Mouse (Mus musculus): ENCODE results near the gene Dnajc14. TPM values are rescaled to one million over a fixed set of nuclear protein-coding genes. Genes with fewer than 3 reads are reported as not detected.

Gene Dnajc14
- polyA plus RNA-seq, 1 experiment from 2014 or later = 40.6 TPM

DNA sequence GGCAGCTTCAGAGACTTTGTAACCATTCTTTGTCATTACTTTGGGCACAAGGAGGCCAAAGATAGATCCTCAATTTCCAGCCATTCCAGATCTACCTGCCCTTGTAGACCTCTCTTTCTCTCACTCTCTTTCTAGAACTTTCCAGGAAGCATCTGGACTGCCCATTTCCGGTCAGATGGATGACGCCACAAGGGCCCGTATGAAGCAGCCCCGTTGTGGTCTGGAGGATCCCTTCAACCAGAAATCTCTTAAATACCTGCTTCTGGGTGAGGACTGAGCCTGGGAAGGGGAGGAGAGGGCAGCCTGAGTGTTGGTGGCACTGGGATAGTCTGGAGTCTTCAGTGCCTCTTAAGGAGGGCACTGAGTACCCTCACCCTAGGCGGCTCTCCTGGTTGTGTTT, 9.5 kb upstream of the Dnajc14 start:
- H3K9me3 ChIP-seq (replicated peaks; ENCODE audit: control insufficient read depth, low read length) = no peaks in the 10 kb centered on the region
- 95% methylated on average over 5 of the region's 5 CpGs for WGBS
- no peaks in the 10 kb centered on the region for H3K27me3 ChIP-seq (replicated peaks; ENCODE audit: control insufficient read depth, insufficient read depth, low read length)
- no peaks in the 10 kb centered on the region for H3K36me3 ChIP-seq (ENCODE audit: control insufficient read depth, insufficient read depth, low read length)
- no peaks in the 10 kb centered on the region for H3K4me1 ChIP-seq (ENCODE audit: control insufficient read depth, insufficient read depth, low read length)
- no peak overlapping the region for H3K4me2 ChIP-seq (ENCODE audit: low read length)
- DNase-seq (ENCODE audit: low spot score) (no peak), ATAC-seq (no peak)
- no peak overlapping the region for H3K27ac ChIP-seq (ENCODE audit: low read depth, low read length)
- no peak overlapping the region for H3K4me3 ChIP-seq (ENCODE audit: low read depth, low read length)
- H3K9ac ChIP-seq (ENCODE audit: low read length) = no peak overlapping the region

DNA sequence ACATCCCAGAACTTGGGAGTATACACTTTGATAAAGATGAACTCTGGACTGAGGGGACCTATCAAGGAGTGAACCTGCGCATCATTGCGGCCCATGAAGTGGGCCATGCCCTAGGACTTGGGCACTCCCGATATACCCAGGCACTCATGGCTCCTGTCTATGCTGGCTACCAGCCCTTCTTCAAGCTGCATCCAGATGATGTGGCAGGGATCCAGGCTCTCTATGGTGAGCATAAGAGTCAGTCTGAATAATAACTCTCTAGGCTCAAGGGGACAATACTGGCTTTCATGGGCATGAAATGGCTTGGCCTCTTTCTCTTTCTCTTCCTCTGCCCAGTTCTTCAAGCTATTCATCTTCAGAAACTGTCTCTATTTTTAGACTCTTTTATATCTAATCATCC, 8.3 kb upstream of the Dnajc14 start:
- no peak for ATAC-seq
- Histone ChIP-seq H3K9ac (ENCODE audit: low read length) (no peak overlapping the region), H3K27me3 (replicated peaks; ENCODE audit: control insufficient read depth, insufficient read depth, low read length) (no peaks in the 10 kb centered on the region), H3K9me3 (replicated peaks; ENCODE audit: control insufficient read depth, low read length) (no peaks in the 10 kb centered on the region), H3K4me3 (ENCODE audit: low read depth, low read length) (no peak overlapping the region), H3K4me1 (ENCODE audit: control insufficient read depth, insufficient read depth, low read length) (no peaks in the 10 kb centered on the region), H3K27ac (ENCODE audit: low read depth, low read length) (no peak overlapping the region), H3K4me2 (ENCODE audit: low read length) (no peak overlapping the region), H3K36me3 (ENCODE audit: control insufficient read depth, insufficient read depth, low read length) (peaks cover 7% of the 10 kb centered on the region; the same call in 1 of the 2 replicates)
- WGBS = 91% methylated on average over 3 of the region's 3 CpGs
- no peak for DNase-seq (ENCODE audit: low spot score)

DNA sequence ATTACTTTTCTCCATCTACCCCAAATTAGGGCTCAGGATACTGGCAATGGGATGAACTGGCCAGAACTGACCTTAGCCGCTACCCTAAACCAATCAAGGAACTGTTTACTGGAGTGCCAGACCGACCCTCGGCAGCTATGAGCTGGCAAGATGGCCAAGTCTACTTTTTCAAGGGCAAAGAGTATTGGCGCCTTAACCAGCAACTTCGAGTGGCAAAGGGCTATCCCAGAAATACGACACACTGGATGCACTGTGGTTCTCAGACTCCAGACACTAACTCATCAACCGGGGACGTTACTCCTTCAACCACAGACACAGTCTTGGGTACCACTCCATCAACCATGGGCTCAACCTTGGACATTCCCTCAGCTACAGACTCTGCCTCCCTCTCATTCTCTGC, 5.2 kb upstream of the Dnajc14 start:
- Histone ChIP-seq H3K27me3 (replicated peaks; ENCODE audit: control insufficient read depth, insufficient read depth, low read length) (no peaks in the 10 kb centered on the region), H3K27ac (ENCODE audit: low read depth, low read length) (no peak overlapping the region), H3K4me3 (ENCODE audit: low read depth, low read length) (no peak overlapping the region), H3K4me2 (ENCODE audit: low read length) (no peak overlapping the region), H3K9me3 (replicated peaks; ENCODE audit: control insufficient read depth, low read length) (no peaks in the 10 kb centered on the region), H3K4me1 (ENCODE audit: control insufficient read depth, insufficient read depth, low read length) (peaks cover 8% of the 10 kb centered on the region; the same call in 1 of the 2 replicates), H3K9ac (ENCODE audit: low read length) (no peak overlapping the region), H3K36me3 (ENCODE audit: control insufficient read depth, insufficient read depth, low read length) (peaks cover 7% of the 10 kb centered on the region; the same call in 1 of the 2 replicates)
- WGBS = 98% methylated on average over 8 of the region's 8 CpGs
- no peak for ATAC-seq
- DNase-seq (ENCODE audit: low spot score) = no peak

DNA sequence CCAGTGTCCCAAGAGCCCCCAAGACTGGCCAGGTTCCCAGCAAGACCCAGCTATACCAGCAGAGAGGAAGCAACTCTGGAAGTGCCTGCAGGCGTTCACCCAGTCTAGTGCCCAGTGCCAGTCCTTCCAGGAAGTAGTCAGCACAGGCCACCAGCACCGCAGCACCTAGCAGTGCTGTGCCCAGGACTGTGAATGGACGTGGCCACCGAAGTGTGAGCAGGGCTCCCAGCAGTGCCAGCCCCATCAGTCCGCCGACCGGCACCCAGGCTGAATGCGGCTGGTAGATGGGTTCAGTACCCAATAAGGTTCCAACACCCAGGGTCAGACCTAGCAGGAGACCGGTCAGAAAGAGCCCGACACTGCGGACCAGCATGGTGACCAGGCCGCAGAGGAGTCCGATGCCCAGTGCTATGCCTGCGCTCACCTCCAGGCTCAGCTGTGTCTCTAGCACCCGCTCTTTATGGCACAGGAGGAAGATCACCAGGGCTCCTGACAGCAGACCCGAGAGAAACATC, 1.8 kb upstream of the Dnajc14 start:
- Histone ChIP-seq H3K9ac (ENCODE audit: low read length) (no peak overlapping the region), H3K4me2 (ENCODE audit: low read length) (no peak overlapping the region), H3K4me3 (ENCODE audit: low read depth, low read length) (no peak overlapping the region), H3K27me3 (replicated peaks; ENCODE audit: control insufficient read depth, insufficient read depth, low read length) (no peaks in the 10 kb centered on the region), H3K27ac (ENCODE audit: low read depth, low read length) (no peak overlapping the region), H3K9me3 (replicated peaks; ENCODE audit: control insufficient read depth, low read length) (no peaks in the 10 kb centered on the region), H3K36me3 (ENCODE audit: control insufficient read depth, insufficient read depth, low read length) (peaks cover 10% of the 10 kb centered on the region; the same call in 1 of the 2 replicates), H3K4me1 (ENCODE audit: control insufficient read depth, insufficient read depth, low read length) (peaks cover 20% of the 10 kb centered on the region)
- WGBS = 90% methylated on average over 16 of the region's 16 CpGs
- ATAC-seq = no peak
- no peak for DNase-seq (ENCODE audit: low spot score)

- no peak overlapping the region for H3K27ac ChIP-seq (ENCODE audit: low read depth, low read length)
- H3K36me3 ChIP-seq (ENCODE audit: control insufficient read depth, insufficient read depth, low read length) = peaks cover 16% of the 10 kb centered on the region
- ATAC-seq = no peak
- H3K4me3 ChIP-seq (ENCODE audit: low read depth, low read length) = no peak overlapping the region
- H3K9ac ChIP-seq (ENCODE audit: low read length) = peak overlapping the region; percentile 80; the same call in 1 of the 2 replicates
- H3K4me1 ChIP-seq (ENCODE audit: control insufficient read depth, insufficient read depth, low read length) = peaks cover 30% of the 10 kb centered on the region
- H3K27me3 ChIP-seq (replicated peaks; ENCODE audit: control insufficient read depth, insufficient read depth, low read length) = no peaks in the 10 kb centered on the region
- DNase-seq (ENCODE audit: low spot score) = no peak
- peak overlapping the region; percentile 82 for H3K4me2 ChIP-seq (ENCODE audit: low read length)
- WGBS = 75% methylated on average over 4 of the region's 4 CpGs
- H3K9me3 ChIP-seq (replicated peaks; ENCODE audit: control insufficient read depth, low read length) = no peaks in the 10 kb centered on the region
Observed at GRCm38 (mm10) chr10:128802956-128803355, 906 bp upstream of the Dnajc14 start.

DNA sequence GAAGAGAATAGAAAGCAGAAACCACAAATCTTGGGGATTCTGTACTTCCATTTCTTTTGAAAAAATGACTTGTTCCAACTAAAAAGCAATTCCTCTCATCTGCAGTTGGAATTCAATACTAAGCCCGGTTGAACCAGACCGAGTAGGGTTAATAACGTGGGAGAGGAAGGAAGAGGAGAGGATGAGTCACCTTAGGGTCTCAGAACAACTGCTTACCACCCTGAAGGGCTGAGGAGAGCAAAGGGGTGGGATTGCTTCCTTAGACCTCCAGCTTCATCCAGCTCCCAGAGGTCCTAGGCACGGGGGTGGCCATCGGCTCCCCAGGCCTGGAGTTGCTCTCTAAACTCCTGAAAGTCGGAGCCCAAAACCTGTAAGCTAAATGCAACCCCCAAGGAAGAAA, 501 bp upstream of the Dnajc14 start:
- Histone ChIP-seq H3K27me3 (replicated peaks; ENCODE audit: control insufficient read depth, insufficient read depth, low read length) (no peaks in the 10 kb centered on the region), H3K36me3 (ENCODE audit: control insufficient read depth, insufficient read depth, low read length) (peaks cover 19% of the 10 kb centered on the region), H3K9ac (ENCODE audit: low read length) (peak overlapping the region; percentile 80), H3K4me3 (ENCODE audit: low read depth, low read length) (peak overlapping the region; percentile 81), H3K9me3 (replicated peaks; ENCODE audit: control insufficient read depth, low read length) (no peaks in the 10 kb centered on the region), H3K4me1 (ENCODE audit: control insufficient read depth, insufficient read depth, low read length) (peaks cover 33% of the 10 kb centered on the region), H3K27ac (ENCODE audit: low read depth, low read length) (0 out of 2 replicates have a peak overlapping the region, but pooled peaks have one; percentile 97), H3K4me2 (ENCODE audit: low read length) (peak overlapping the region; percentile 82)
- DNase-seq (ENCODE audit: low spot score) = no peak
- ATAC-seq = no peak
- WGBS = 11% methylated on average over 6 of the region's 6 CpGs

GRCm38 (mm10) chr10:128804271-128805091, 619 bp downstream of the Dnajc14 start, which contains the start of gene Tmem198b:
Gene Tmem198b, minus strand, starts transcription at chr10:128804370.
- DNase-seq (ENCODE audit: low spot score) (peak; percentile 91), ATAC-seq (peak; percentile 69)
- no peaks in the 10 kb centered on the region for H3K9me3 ChIP-seq (replicated peaks; ENCODE audit: control insufficient read depth, low read length)
- peak within 1 kb of the TSS; percentile 81 for H3K4me3 ChIP-seq (ENCODE audit: low read depth, low read length)
- H3K4me1 ChIP-seq (ENCODE audit: control insufficient read depth, insufficient read depth, low read length) = peaks cover 43% of the 10 kb centered on the region
- no peaks in the 10 kb centered on the region for H3K27me3 ChIP-seq (replicated peaks; ENCODE audit: control insufficient read depth, insufficient read depth, low read length)
- peaks cover 25% of the 10 kb centered on the region for H3K36me3 ChIP-seq (ENCODE audit: control insufficient read depth, insufficient read depth, low read length)
- WGBS = under 1% methylated on average over 28 of the region's 28 CpGs
- peak within 1 kb of the TSS; percentile 80 for H3K9ac ChIP-seq (ENCODE audit: low read length)
- peak within 1 kb of the TSS; percentile 97 for H3K27ac ChIP-seq (ENCODE audit: low read depth, low read length)
- peak within 1 kb of the TSS; percentile 82 for H3K4me2 ChIP-seq (ENCODE audit: low read length)

DNA sequence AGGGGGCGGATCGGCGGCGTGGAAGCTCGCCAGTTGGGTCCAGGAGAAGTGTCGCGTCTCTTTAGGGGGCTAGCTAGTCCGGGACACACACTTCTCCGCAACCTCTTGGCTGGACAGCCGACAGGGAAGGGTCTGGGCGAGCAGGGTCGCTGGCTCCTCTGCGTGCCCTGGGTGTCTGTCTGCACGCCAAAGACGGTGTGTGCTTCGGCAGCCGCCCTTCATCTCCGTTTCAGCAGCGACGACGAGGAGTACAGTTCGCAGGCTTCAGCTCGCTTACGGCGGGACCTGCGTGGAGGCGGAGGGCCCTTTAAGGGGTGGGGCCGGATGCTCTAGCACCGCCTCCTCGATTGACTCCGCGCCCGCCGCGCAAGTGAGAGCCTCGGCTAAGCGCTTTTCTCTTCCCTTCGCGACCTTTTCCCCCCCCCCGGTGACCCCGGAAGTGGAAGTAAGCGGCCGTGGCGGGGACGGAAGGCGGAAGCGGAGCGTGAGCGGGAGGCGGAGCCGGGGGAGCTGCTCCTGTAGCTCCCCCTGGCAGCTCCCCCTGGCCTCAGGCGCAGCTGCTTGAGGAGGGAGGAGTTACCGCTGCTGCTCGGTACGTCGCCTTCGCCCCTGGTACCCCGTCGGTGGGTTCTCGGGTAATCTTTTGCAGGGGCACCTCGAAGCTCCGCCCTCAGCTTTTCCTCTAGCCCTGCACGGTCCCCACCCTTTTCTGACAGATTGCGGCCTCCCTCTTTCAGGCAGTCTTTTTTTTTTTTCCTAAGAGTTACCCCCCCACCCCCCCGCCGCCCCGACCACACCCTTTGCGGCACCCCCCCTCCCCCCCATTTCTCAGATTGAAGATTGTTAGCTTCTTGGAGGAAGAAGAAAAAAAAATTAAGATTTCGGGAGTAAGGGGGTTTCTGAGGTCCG, 1.5 kb downstream of the Dnajc14 start:
- peaks cover 20% of the 10 kb centered on the region for H3K36me3 ChIP-seq (ENCODE audit: control insufficient read depth, insufficient read depth, low read length)
- peak; percentile 99 for DNase-seq (ENCODE audit: low spot score)
- no peaks in the 10 kb centered on the region for H3K9me3 ChIP-seq (replicated peaks; ENCODE audit: control insufficient read depth, low read length)
- peaks cover 46% of the 10 kb centered on the region for H3K4me1 ChIP-seq (ENCODE audit: control insufficient read depth, insufficient read depth, low read length)
- WGBS = 1% methylated on average over 60 of the region's 70 CpGs
- peak overlapping the region; percentile 80 for H3K9ac ChIP-seq (ENCODE audit: low read length)
- peak overlapping the region; percentile 97 for H3K27ac ChIP-seq (ENCODE audit: low read depth, low read length)
- peak overlapping the region; percentile 82 for H3K4me2 ChIP-seq (ENCODE audit: low read length)
- H3K4me3 ChIP-seq (ENCODE audit: low read depth, low read length) = peak overlapping the region; percentile 81
- peak; percentile 93 for ATAC-seq
- no peaks in the 10 kb centered on the region for H3K27me3 ChIP-seq (replicated peaks; ENCODE audit: control insufficient read depth, insufficient read depth, low read length)

Data from forebrain, embryonic 14.5 days (tissue).